Mouse (Mus musculus) spleen, embryonic (tissue): ENCODE measurements around the gene Trip4.

ENCODE experiments used
- CTCF ChIA-PET: fragments of 350-600 bp; sonication (Branson Sonifier 250); formaldehyde crosslinking; loops from one replicate; lab custom pipeline; 2022; lab: Charles Lee

Trip4 gene

GRCm38 (mm10) chr9:65836916-65837315, 71.7 kb downstream of the Trip4 start:
- CTCF ChIA-PET, result no interaction called here

GRCm38 (mm10) chr9:65834628-65835354, 73.8 kb downstream of the Trip4 start:
- CTCF ChIA-PET, result interaction anchor here (0.7 kb wide), 1 partner anchor 237 kb away, joined by 3 read pairs; no protein-coding TSS in a partner anchor

GRCm38 (mm10) chr9:65833640-65834039, 75.0 kb downstream of the Trip4 start:
- CTCF ChIA-PET, result no interaction called here

- CTCF ChIA-PET, result no interaction called here
These were observed 75.4 kb downstream of the Trip4 start for GRCm38 (mm10) chr9:65833230-65833629.

- CTCF ChIA-PET, result no interaction called here
These were observed 76.6 kb downstream of the Trip4 start for GRCm38 (mm10) chr9:65832041-65832440.

- CTCF ChIA-PET, result interaction anchor here (1.1 kb wide), 1 partner anchor 11 kb away, joined by 3 read pairs; no protein-coding TSS in a partner anchor
These were observed 77.4 kb downstream of the Trip4 start for GRCm38 (mm10) chr9:65831164-65831563.

- CTCF ChIA-PET, result no interaction called here
These were observed 78.3 kb downstream of the Trip4 start for GRCm38 (mm10) chr9:65830255-65830654.

GRCm38 (mm10) chr9:65829410-65829809, 79.2 kb downstream of the Trip4 start:
- CTCF ChIA-PET, result no interaction called here

GRCm38 (mm10) chr9:65828511-65828910, 80.1 kb downstream of the Trip4 start:
- CTCF ChIA-PET, result no interaction called here

- CTCF ChIA-PET, result interaction anchor here (0.7 kb wide), 1 partner anchor 134 kb away, joined by 4 read pairs; no protein-coding TSS in a partner anchor
These were observed 80.6 kb downstream of the Trip4 start for GRCm38 (mm10) chr9:65828016-65828403.

GRCm38 (mm10) chr9:65827344-65828015, 81.1 kb downstream of the Trip4 start, which contains the start of gene Zfp609:
Gene Zfp609, minus strand, starts transcription at chr9:65827564.
- CTCF ChIA-PET, result interaction anchor here (0.7 kb wide), 2 partner anchors 134 to 1344 kb away, joined by 3 to 4 read pairs; no protein-coding TSS in a partner anchor

- CTCF ChIA-PET, result interaction anchor here (0.7 kb wide), 1 partner anchor 1343 kb away, joined by 3 read pairs; no protein-coding TSS in a partner anchor
These were observed 81.8 kb downstream of the Trip4 start for GRCm38 (mm10) chr9:65826588-65827343.

GRCm38 (mm10) chr9:65826226-65826587, 82.4 kb downstream of the Trip4 start:
- CTCF ChIA-PET, result no interaction called here

GRCm38 (mm10) chr9:65823716-65824462, 84.7 kb downstream of the Trip4 start:
- CTCF ChIA-PET, result no interaction called here

- CTCF ChIA-PET, result interaction anchor here (0.6 kb wide), 1 partner anchor 327 kb away, joined by 7 read pairs; no protein-coding TSS in a partner anchor
These were observed 86.6 kb downstream of the Trip4 start for GRCm38 (mm10) chr9:65822011-65822410.

- CTCF ChIA-PET, result interaction anchor here (1.3 kb wide), 1 partner anchor 11 kb away, joined by 3 read pairs; no protein-coding TSS in a partner anchor
These were observed 88.3 kb downstream of the Trip4 start for GRCm38 (mm10) chr9:65820301-65820700.

- CTCF ChIA-PET, result interaction anchor here (0.7 kb wide), 1 partner anchor 125 kb away, joined by 6 read pairs; no protein-coding TSS in a partner anchor
These were observed 90.2 kb downstream of the Trip4 start for GRCm38 (mm10) chr9:65818402-65818801.

GRCm38 (mm10) chr9:65812841-65813240, 95.8 kb downstream of the Trip4 start:
- CTCF ChIA-PET, result no interaction called here

- CTCF ChIA-PET, result no interaction called here
These were observed 96.8 kb downstream of the Trip4 start for GRCm38 (mm10) chr9:65811784-65812183.

GRCm38 (mm10) chr9:65807818-65808217, 100.8 kb downstream of the Trip4 start:
- CTCF ChIA-PET, result no interaction called here

- CTCF ChIA-PET, result no interaction called here
These were observed 101.3 kb downstream of the Trip4 start for GRCm38 (mm10) chr9:65807251-65807650.
